Mouse (Mus musculus) E14TG2a.4 (cell line): Measurements from ENCODE around the gene Smad3.

Source experiments
- CTCF ChIP-seq: conservative IDR thresholded peaks from 2 replicates; pipeline ENCODE4 v1.5.1; 2014; ENCODE audit warnings: low read length
- NANOG ChIP-seq: IDR thresholded peaks from 2 replicates; pipeline ENCODE4 v1.6.1; 2014; ENCODE audit warnings: borderline replicate concordance, low read length, mixed read lengths
- POU5F1 ChIP-seq: IDR thresholded peaks from 2 replicates; pipeline ENCODE4 v1.6.1; 2014; ENCODE audit warnings: low read length, borderline replicate concordance

GRCm38 (mm10) chr9:63755671-63756543 is 1.9 kb downstream of the Smad3 start:
- TF ChIP-seq POU5F1, result no peak
- TF ChIP-seq CTCF, result no peak
- TF ChIP-seq NANOG, result no peak
